Mouse (Mus musculus) CD4-positive, CD25-positive, alpha-beta regulatory T cell, adult 9 weeks (primary cell): ENCODE results near the gene Ddx49. TPM values are rescaled to one million over a fixed set of nuclear protein-coding genes. Genes with fewer than 3 reads are reported as not detected.

Experiments
- polyA plus RNA-seq: library from polyadenylated mRNA; unstranded; fragments of 100-300 nt; shearing (Covaris generic); gene quantifications from one replicate; pipeline ENCODE4 v1.2.1, GENCODE M21; 2017

The Ddx49 gene
- 55.0 TPM for polyA plus RNA-seq

GRCm38 (mm10) chr8:70302358-70302890 lies at the start of gene Ddx49, which contains the start of gene Cope:
Gene Ddx49, minus strand, starts transcription at chr8:70302489.
Gene Cope, plus strand, starts transcription at chr8:70302518.

GRCm38 (mm10) chr8:70329124-70329834 lies 27.0 kb upstream of the Ddx49 start, which contains the start of gene Gdf1:
Gene Gdf1, plus strand, starts transcription at chr8:70329817.

GRCm38 (mm10) chr8:70315624-70316510 lies 13.6 kb upstream of the Ddx49 start, which contains the start of gene Cers1:
Gene Cers1, plus strand, starts transcription at chr8:70315775.

GRCm38 (mm10) chr8:70282603-70283135 lies 19.6 kb downstream of the Ddx49 start, which contains the start of gene Homer3:
Gene Homer3, plus strand, starts transcription at chr8:70282827.

Other genes starting within 250 kb of the Ddx49 start
- gene Tm6sf2, start 229.6 kb downstream of the Ddx49 start, polyA plus RNA-seq, result 0.51 TPM
- not detected for gene Hapln4, start 219.0 kb downstream of the Ddx49 start, polyA plus RNA-seq
- not detected for gene Ncan, start 181.6 kb downstream of the Ddx49 start, polyA plus RNA-seq
- 69.0 TPM for gene Nr2c2ap, start 171.2 kb downstream of the Ddx49 start, polyA plus RNA-seq
- gene Rfxank, start 163.3 kb downstream of the Ddx49 start, polyA plus RNA-seq, result 46.9 TPM
- gene Borcs8, start 163.0 kb downstream of the Ddx49 start, polyA plus RNA-seq, result 73.1 TPM
- gene Mef2b, start 162.8 kb downstream of the Ddx49 start, polyA plus RNA-seq, result 2.6 TPM
- 57.7 TPM for gene Tmem161a, start 130.1 kb downstream of the Ddx49 start, polyA plus RNA-seq
- gene Slc25a42, start 90.2 kb downstream of the Ddx49 start, polyA plus RNA-seq, result 15.3 TPM
- gene Sugp2, start 68.3 kb downstream of the Ddx49 start, polyA plus RNA-seq, result 33.0 TPM
- gene Armc6, start 68.0 kb downstream of the Ddx49 start, polyA plus RNA-seq, result 13.1 TPM
- gene Homer3, start 19.7 kb downstream of the Ddx49 start, polyA plus RNA-seq, result 1.3 TPM
- gene Cope, start within 50 bp of the Ddx49 start, polyA plus RNA-seq, result 381 TPM
- not detected for gene Cers1, start 13.3 kb upstream of the Ddx49 start, polyA plus RNA-seq
- gene Gdf1, start 27.3 kb upstream of the Ddx49 start, polyA plus RNA-seq, result not detected
- 3.1 TPM for gene Upf1, start 50.8 kb upstream of the Ddx49 start, polyA plus RNA-seq
- 0.33 TPM for gene Comp, start 71.1 kb upstream of the Ddx49 start, polyA plus RNA-seq
- 22.8 TPM for gene Crtc1, start 137.1 kb upstream of the Ddx49 start, polyA plus RNA-seq
- 8.9 TPM for gene Klhl26, start 174.5 kb upstream of the Ddx49 start, polyA plus RNA-seq
- not detected for gene Tmem59l, start 184.9 kb upstream of the Ddx49 start, polyA plus RNA-seq
- not detected for gene Crlf1, start 190.7 kb upstream of the Ddx49 start, polyA plus RNA-seq
- gene Rex1bd, start 204.3 kb upstream of the Ddx49 start, polyA plus RNA-seq, result 138 TPM
- gene Uba52, start 208.3 kb upstream of the Ddx49 start, polyA plus RNA-seq, result 1,281 TPM
- 424 TPM for gene Fkbp8, start 225.2 kb upstream of the Ddx49 start, polyA plus RNA-seq
- gene Kxd1, start 225.5 kb upstream of the Ddx49 start, polyA plus RNA-seq, result 106 TPM
- gene Ell, start 237.0 kb upstream of the Ddx49 start, polyA plus RNA-seq, result 42.7 TPM